Mouse (Mus musculus): ENCODE measurements around the gene Cdc42ep4.
A peak's percentile ranks its signal among the peaks of the same experiment; 100 is the strongest.

Cdc42ep4 gene

DNA sequence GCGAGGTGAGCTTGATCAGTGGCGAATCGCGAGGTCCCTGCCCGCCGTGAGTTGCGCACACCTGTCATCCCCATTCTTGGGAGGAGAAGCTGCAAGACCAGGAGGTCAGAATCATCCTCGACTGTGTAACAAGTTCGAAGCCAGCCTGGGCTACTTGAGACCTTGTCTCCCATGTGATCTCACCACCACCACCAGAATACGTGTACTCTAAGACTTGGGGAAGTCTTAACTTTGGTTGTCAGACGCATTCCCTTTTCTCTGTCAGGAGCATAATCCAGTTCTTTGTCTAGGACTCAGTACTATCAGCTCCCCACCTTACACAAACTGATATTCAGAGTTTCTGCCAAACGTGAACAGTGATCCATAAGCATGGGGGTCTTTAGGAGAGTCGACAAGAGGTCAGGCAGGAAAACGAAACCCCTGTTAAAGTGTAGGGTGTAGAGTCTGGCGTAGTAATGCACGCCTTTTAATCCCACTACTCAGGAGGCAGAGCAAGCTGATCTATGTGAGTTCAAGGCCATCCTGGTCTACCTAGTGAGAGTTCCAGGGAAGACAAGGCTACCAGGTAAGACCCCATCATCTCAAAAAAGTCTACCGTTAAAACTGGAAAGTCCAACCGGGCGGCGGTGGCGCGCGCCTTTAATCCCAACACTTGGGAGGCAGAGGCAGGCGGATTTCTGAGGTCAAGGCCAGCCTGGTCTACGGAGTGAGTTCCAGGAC is 66.8 kb downstream of the Cdc42ep4 start:
- no peak for DNase-seq (ENCODE audit: low read depth, low spot score)

DNA sequence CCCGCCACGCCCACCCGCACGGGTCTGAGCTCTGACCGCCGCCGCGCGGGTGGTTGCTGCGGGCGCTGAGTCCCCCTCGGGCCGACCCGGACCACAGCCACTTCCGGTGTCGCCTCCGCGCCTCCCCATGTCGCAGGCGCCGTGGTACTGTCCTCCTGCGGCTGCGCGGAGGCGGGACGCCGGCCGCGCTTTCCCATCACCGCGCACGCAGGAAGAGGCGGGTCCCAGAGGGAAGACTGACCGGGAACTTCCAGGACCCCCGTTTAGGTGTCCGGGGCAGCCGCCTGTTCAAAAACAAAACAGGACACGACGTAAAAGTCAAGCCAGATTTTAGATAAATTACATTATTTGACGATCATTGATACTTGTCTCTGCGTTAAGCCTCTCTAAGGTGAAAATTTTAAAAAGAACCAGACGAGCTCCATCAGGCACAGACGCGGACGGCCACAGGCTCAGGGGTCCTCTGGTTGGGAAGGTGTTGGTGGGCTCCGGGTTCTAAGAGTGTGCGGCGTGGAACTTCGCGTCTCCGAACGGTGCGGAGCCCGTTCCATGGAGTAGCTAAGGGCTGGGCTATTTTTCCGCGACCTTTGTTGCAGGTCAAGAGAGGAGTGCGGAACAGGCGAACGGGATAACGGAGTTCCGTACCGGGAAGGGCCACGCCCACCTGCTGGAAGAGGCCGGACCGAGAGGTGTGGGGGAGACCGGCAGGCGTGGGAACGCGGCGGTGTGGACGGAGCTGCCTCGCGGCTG is 67.5 kb downstream of the Cdc42ep4 start, which contains the start of the genes Fam104a and D11Wsu47e:
TSS of gene Fam104a (minus strand) at position 199 of the 750 bp plus-strand sequence.
TSS of gene D11Wsu47e (plus strand) at position 456 of the 750 bp plus-strand sequence.
- peak; percentile 95 for DNase-seq (ENCODE audit: low read depth, low spot score)

DNA sequence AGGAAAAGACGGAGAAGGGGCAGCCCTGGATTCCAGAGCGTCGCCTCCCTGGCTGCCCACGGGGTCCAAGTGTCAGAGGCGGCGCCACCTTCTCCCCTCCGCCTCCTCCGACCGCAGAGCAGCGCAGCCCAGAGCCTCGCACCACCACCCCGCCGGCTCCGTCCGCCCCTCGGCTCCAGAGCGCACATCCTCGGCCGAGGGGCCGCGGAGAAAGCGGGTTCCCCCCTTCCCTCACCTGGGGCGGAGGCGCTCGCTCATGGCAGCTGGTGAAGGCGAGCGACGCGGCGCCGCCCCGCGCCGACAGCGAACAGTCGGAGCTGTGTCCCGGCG is 68.1 kb downstream of the Cdc42ep4 start:
- no peak for DNase-seq (ENCODE audit: low read depth, low spot score)

DNA sequence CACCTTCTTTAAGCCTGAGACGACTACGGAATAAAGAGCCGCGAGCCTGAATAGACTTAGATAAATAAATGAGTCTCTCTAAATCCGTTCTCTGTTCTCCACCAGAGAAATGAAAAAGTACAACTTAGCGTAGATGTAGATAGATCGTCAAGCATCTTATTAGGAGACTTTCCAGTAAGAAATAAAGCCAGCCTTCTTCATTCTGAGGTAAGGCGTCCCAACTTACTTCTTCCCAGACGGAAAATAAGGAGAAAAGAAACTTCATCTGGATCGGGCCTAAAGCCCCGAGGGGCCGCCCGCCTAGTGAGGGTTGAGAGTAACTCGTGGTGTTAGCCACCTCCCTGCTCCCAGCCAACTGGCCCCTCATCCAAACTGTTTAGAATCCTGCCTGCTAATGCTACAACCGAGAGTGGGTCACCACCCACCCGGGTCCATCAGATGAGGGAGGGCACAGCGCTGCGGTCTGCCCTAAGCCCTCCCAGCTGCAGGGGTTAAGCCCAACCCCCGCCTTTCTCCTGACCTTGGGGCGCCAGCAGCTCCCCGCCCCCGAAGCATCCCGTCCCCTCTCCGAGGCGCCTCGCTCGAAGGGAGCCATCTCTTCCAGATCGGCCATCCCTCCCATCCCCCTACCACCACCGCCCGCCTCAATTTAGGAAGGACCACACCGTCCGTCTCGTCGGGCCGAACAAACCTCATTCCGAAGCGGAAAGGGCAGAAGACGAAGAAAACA is 68.6 kb downstream of the Cdc42ep4 start:
- DNase-seq (ENCODE audit: low read depth, low spot score), result peak; percentile 70

DNA sequence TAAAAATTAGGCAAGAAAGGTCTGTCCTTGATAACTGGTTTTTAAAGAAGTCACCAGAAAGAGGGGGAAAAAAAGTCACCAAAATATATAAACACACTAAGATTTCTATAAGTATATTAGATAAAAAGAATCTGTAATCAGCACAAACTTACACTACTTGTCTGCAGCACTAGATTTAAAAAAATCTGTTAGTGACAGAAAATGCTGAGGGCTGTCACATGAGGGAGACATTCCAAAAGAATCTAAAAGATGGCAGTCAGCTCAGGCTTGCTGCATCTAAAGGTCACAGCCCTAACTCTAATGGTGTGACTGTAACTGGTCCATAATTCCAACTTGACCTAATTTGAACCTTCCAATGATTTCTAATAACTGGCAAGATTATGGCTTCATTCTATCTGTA is 69.7 kb downstream of the Cdc42ep4 start:
- DNase-seq (ENCODE audit: low read depth, low spot score), result no peak

DNA sequence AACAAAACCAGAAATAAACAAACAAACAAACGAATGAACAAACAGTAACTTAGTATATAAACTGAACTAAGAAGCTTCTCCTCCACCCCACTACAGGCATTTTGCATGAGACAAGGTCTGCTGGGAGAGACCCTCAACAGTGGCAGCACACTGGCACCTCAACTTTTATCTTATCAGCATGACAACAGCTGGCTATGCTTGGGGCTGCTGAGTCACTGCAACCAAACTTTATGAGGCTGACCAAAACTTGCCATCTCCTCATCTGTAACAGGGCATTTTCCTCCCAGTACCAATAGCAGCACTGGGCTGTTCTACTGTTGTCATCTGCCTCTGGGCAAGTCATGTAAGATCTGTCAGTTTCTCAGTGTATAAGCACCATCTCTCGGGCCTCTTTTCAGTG is 70.7 kb downstream of the Cdc42ep4 start:
- DNase-seq (ENCODE audit: low read depth, low spot score), result no peak

DNA sequence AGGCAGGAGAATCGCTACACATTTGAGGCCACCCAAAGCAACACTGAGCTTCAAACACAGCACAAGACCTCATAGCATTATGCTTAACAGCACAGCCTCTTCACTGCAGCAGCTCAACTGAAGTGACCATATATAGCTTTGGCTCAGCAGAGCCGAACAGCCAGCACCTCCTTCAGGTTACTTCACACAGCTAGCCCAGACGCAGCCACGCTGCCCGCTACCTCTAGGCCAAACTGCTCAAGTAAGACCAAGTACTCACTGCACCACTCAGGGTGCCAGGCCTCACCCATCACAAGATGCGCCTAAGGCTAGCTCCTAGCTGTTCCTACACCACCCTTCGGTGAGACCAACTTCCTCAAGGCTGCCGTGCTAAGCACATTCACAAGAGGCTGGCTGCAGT is 73.3 kb downstream of the Cdc42ep4 start:
- no peak for DNase-seq (ENCODE audit: low read depth, low spot score)

DNA sequence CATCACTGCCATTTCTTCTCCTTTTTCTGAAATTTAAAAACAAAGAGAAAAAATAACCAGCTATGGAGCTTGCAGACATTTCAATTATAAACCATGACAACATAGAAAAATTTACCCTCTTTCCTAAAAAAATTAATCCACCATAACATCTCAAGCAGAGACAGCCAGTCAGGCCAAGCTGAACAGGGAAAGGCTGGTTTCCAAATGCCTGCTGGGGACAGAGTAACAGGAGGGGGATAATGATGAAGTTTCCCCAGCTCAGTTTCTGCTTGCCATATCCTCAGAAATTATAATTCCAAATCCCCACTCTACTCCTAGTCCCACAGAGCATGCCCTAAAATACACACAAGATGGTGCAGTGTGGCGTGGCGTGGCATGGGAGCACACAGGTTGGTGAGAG is 74.3 kb downstream of the Cdc42ep4 start:
- DNase-seq (ENCODE audit: low read depth, low spot score), result no peak

Data from ES-CJ7 (cell line).